Mouse (Mus musculus): ENCODE measurements around the gene Arrb1. TPM values are rescaled to one million over a fixed set of nuclear protein-coding genes. Genes with fewer than 3 reads are reported as not detected.
"Not testable (repeated sequence)": the region's sequence is repeated elsewhere in the genome, so short reads cannot be mapped to it uniquely, and the experiment has no call there.

Gene Arrb1
- 6.0 and 6.5 TPM in 2 replicates for polyA plus RNA-seq (2014; fragmentation: Nextera tagmentation; extraction: Ambion mirVana)

DNA sequence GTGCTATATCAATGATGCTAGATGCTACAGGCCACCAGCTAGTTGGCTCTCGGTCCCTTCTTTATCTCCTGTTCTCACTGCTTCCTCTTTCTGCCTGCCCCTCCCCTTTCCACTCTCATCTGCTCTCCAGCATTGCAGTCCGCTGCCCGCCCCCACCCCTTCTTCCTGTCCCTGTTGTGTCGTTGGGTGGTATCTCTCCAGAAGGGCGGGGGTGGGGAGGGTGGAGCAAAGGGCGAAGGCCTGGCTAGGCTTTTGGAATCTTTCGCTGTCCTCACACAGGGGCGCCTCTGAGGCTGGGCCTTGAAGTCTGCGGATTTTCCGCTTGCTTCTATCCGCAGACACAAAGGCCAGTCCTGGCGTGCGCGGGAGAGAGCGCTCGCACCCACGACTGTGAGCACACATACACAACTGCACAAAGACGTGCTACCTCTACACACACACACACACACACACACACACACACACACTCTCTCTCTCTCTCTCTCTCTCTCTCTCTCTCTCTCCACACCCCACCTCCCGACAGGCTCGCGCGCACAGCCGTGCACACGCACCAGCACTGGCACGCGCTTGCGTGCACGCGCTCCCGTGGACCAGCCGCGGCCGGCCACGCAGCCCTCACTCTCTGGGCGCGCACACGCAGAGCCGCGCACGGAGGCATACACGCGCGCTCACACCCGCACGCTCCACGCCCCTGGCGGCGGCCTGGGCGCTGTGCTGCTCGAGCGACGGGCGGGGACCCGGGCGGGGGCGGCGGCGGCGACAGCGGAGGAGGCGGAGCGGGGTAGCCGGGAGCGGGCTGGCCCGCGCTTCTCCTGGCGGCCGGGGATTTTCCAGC is at the start of gene Arrb1:
Arrb1 (plus strand) TSS at position 566 of the 835 bp plus-strand sequence.
- H3K4me1 ChIP-seq (ENCODE audit: control insufficient read depth, insufficient read depth, low read length), result peaks cover 27% of the 10 kb centered on the region
- no peaks in the 10 kb centered on the region for H3K9me3 ChIP-seq (replicated peaks; ENCODE audit: control insufficient read depth, low read length)
- peak within 1 kb of the TSS; percentile 88 for H3K27ac ChIP-seq (ENCODE audit: low read depth, low read length)
- DNase-seq (ENCODE audit: low spot score) (peak; percentile 89), ATAC-seq (peak; percentile 90)
- peak within 1 kb of the TSS; percentile 88 for H3K4me2 ChIP-seq (ENCODE audit: low read length)
- peak within 1 kb of the TSS; percentile 66 for H3K4me3 ChIP-seq (ENCODE audit: low read depth, low read length)
- H3K27me3 ChIP-seq (replicated peaks; ENCODE audit: control insufficient read depth, insufficient read depth, low read length), result no peaks in the 10 kb centered on the region
- H3K36me3 ChIP-seq (ENCODE audit: control insufficient read depth, insufficient read depth, low read length), result no peaks in the 10 kb centered on the region
- WGBS, result under 1% methylated on average over 51 of the region's 68 CpGs
- peak within 1 kb of the TSS; percentile 89 for H3K9ac ChIP-seq (ENCODE audit: low read length)

DNA sequence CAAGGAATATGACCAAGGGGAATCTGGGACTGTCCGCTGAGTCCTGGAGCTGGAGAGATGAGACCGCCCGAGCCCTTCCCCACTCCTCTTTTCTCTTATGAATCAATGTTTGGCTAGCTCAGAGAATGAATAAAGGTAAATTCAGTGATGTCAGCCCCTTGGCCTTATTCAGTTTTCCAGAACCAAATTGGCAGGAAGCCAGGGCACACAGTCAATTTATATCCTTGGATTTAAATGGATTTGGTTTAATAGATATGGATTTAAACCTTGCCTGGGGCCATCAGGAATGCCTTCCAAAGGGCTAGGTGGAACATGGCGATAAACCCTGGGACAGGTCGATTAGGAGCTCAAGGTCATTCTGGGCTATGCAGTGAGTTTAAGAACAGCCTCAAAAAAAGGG is 45.6 kb upstream of the Arrb1 start:
- H3K9ac ChIP-seq (ENCODE audit: low read length), result no peak overlapping the region
- ATAC-seq (no peak), DNase-seq (ENCODE audit: low spot score) (no peak)
- no peaks in the 10 kb centered on the region for H3K9me3 ChIP-seq (replicated peaks; ENCODE audit: control insufficient read depth, low read length)
- H3K4me3 ChIP-seq (ENCODE audit: low read depth, low read length), result no peak overlapping the region
- H3K27me3 ChIP-seq (replicated peaks; ENCODE audit: control insufficient read depth, insufficient read depth, low read length), result no peaks in the 10 kb centered on the region; the same call in 1 of the 2 replicates
- H3K4me2 ChIP-seq (ENCODE audit: low read length), result no peak overlapping the region
- no peak overlapping the region for H3K27ac ChIP-seq (ENCODE audit: low read depth, low read length)
- H3K4me1 ChIP-seq (ENCODE audit: control insufficient read depth, insufficient read depth, low read length), result no peaks in the 10 kb centered on the region
- 64% methylated on average over 5 of the region's 5 CpGs for WGBS
- no peaks in the 10 kb centered on the region for H3K36me3 ChIP-seq (ENCODE audit: control insufficient read depth, insufficient read depth, low read length)

DNA sequence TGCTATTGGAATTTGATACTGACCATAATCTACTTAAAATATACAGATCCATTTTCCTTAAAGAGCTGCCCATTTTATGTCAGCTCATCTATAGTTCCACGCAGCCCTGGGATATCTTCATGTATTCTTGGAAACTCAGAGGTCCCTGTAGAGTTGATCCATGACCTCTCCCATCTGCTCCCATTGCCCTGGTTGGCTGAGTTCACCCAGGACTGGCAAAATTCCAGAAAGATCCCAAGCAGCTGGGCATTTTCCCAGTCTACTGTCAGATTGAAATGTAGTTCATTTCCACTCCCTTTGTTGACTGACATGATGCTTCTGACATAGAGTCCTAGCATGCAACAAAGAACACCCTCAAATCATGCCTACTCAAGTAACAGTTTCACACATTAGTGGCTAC is 36.1 kb upstream of the Arrb1 start:
- DNase-seq (ENCODE audit: low spot score) (no peak), ATAC-seq (no peak)
- Histone ChIP-seq H3K27me3 (replicated peaks; ENCODE audit: control insufficient read depth, insufficient read depth, low read length) (no peaks in the 10 kb centered on the region), H3K27ac (ENCODE audit: low read depth, low read length) (no peak overlapping the region), H3K36me3 (ENCODE audit: control insufficient read depth, insufficient read depth, low read length) (no peaks in the 10 kb centered on the region), H3K9ac (ENCODE audit: low read length) (no peak overlapping the region), H3K9me3 (replicated peaks; ENCODE audit: control insufficient read depth, low read length) (no peaks in the 10 kb centered on the region), H3K4me2 (ENCODE audit: low read length) (no peak overlapping the region), H3K4me3 (ENCODE audit: low read depth, low read length) (no peak overlapping the region), H3K4me1 (ENCODE audit: control insufficient read depth, insufficient read depth, low read length) (no peaks in the 10 kb centered on the region)
- 64% methylated on average over 1 of the region's 1 CpGs for WGBS

DNA sequence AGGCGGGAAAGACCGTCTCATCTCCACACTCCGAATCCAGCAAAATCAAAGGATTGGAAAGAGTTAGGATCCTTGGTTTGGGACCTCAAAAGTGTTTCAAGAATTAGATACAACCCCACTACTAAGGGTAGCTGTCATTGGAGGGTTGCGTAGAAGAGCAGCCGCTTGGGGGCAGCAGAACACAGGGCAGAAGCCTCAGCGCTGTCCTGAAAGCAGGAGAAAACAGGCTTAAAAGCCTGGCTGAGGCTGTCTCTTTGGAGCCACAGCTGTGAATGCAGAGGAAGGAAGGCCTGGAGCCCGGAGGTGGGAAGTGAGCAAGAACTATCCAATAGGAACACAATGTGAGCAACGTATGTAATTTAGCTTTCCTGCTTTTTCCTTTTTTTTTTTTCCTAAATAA is 35.1 kb upstream of the Arrb1 start:
- Histone ChIP-seq H3K4me2 (ENCODE audit: low read length) (no peak overlapping the region), H3K27ac (ENCODE audit: low read depth, low read length) (no peak overlapping the region), H3K4me1 (ENCODE audit: control insufficient read depth, insufficient read depth, low read length) (no peaks in the 10 kb centered on the region), H3K27me3 (replicated peaks; ENCODE audit: control insufficient read depth, insufficient read depth, low read length) (no peaks in the 10 kb centered on the region), H3K9me3 (replicated peaks; ENCODE audit: control insufficient read depth, low read length) (no peaks in the 10 kb centered on the region), H3K9ac (ENCODE audit: low read length) (no peak overlapping the region), H3K36me3 (ENCODE audit: control insufficient read depth, insufficient read depth, low read length) (no peaks in the 10 kb centered on the region), H3K4me3 (ENCODE audit: low read depth, low read length) (no peak overlapping the region)
- 6% methylated on average over 8 of the region's 8 CpGs for WGBS
- ATAC-seq, result peak; percentile 84
- peak; percentile 93 for DNase-seq (ENCODE audit: low spot score)

DNA sequence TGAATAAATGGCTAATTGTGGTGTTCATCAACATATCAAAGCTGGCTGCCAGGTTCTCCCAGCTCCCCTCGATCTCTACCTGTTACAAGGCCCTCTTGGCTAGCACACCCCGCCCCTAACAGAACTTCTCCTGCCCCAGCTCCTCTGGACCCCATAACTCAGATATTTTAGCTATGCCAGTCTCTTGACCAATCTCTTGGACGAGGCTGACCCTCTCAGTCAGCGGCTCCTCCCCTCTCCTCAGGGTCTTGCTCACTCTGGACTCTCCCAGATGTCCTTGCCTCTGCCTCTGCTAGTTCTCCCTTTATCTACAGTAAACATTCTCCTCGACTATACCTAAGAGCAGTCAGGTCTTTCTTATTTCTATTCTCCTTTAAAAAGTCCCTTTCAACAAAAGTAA is 34.6 kb upstream of the Arrb1 start:
- Histone ChIP-seq H3K4me1 (ENCODE audit: control insufficient read depth, insufficient read depth, low read length) (no peaks in the 10 kb centered on the region), H3K4me3 (ENCODE audit: low read depth, low read length) (no peak overlapping the region), H3K36me3 (ENCODE audit: control insufficient read depth, insufficient read depth, low read length) (no peaks in the 10 kb centered on the region), H3K9me3 (replicated peaks; ENCODE audit: control insufficient read depth, low read length) (no peaks in the 10 kb centered on the region), H3K27ac (ENCODE audit: low read depth, low read length) (no peak overlapping the region), H3K9ac (ENCODE audit: low read length) (peak overlapping the region; percentile 13; the same call in 1 of the 2 replicates), H3K27me3 (replicated peaks; ENCODE audit: control insufficient read depth, insufficient read depth, low read length) (no peaks in the 10 kb centered on the region), H3K4me2 (ENCODE audit: low read length) (no peak overlapping the region)
- ATAC-seq (no peak), DNase-seq (ENCODE audit: low spot score) (no peak)
- 37% methylated on average over 5 of the region's 5 CpGs for WGBS

DNA sequence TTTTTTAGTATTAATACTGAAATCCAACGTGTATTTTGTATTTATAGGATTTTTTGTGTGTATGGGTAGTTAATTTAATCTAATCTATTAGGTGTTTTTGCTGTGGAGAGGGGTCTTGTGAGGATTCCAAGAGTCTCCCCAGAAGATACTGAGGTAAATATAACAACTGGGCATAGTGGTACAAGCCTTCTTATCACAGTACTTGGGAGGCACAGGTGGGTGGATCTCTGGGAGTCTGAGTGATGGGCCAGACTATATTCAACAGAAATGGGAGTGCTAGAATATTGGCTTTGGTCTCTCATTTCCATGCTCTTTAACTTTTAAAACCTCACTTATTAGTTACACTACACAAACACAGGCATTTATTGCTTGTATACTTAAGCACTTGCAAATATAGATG is 34.1 kb upstream of the Arrb1 start:
- 36% methylated on average over 1 of the region's 1 CpGs for WGBS
- DNase-seq (ENCODE audit: low spot score) (no peak), ATAC-seq (no peak)
- Histone ChIP-seq H3K4me1 (ENCODE audit: control insufficient read depth, insufficient read depth, low read length) (no peaks in the 10 kb centered on the region), H3K9me3 (replicated peaks; ENCODE audit: control insufficient read depth, low read length) (no peaks in the 10 kb centered on the region), H3K4me3 (ENCODE audit: low read depth, low read length) (no peak overlapping the region), H3K27me3 (replicated peaks; ENCODE audit: control insufficient read depth, insufficient read depth, low read length) (no peaks in the 10 kb centered on the region), H3K9ac (ENCODE audit: low read length) (no peak overlapping the region), H3K36me3 (ENCODE audit: control insufficient read depth, insufficient read depth, low read length) (no peaks in the 10 kb centered on the region), H3K4me2 (ENCODE audit: low read length) (no peak overlapping the region), H3K27ac (ENCODE audit: low read depth, low read length) (no peak overlapping the region)

DNA sequence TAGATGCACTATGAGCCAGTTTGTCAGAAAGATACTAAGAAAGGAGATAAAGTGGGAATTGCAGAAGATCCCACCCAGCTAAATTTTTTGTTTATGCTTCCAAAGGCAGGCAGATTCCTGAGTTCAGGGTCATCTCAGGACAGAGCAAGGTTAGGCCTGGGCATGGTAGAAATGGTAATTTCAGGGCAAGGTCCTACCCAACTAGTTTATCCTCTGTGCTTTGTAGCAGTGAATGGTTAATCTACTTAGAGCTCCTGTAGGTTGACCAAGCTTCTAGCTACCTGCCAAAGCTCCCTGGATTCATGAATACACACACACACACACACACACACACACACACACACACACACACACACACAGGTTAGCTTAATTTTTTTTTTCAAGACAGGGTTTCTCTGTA is 30.7 kb upstream of the Arrb1 start:
- ATAC-seq, result no peak

DNA sequence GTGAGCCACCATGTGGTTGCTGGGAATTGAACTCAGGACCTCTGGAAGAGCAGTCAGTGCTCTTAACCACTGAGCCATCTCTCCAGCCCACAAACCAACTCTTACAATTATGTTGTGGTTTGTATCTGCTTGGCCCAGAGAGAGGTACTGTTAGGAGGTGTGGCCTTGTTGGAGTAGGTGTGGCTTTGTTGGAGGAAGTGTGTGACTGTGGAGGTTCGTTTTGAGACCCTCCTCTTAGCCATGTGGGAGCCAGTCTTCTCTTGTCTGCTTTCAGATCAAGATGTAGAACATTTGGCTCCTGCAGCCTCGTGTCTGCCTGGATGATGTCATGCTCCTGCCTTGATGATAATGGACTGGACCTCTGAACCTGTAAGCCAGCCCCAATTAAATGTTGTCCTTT is 27.1 kb upstream of the Arrb1 start:
- ATAC-seq; H3K27ac ChIP-seq (ENCODE audit: low read depth, low read length); H3K27me3 ChIP-seq (replicated peaks; ENCODE audit: control insufficient read depth, insufficient read depth, low read length); DNase-seq (ENCODE audit: low spot score); H3K4me3 ChIP-seq (ENCODE audit: low read depth, low read length); H3K4me2 ChIP-seq (ENCODE audit: low read length); H3K9ac ChIP-seq (ENCODE audit: low read length); H3K9me3 ChIP-seq (replicated peaks; ENCODE audit: control insufficient read depth, low read length); H3K4me1 ChIP-seq (ENCODE audit: control insufficient read depth, insufficient read depth, low read length); H3K36me3 ChIP-seq (ENCODE audit: control insufficient read depth, insufficient read depth, low read length): not testable (repeated sequence)
- 14% methylated on average over 2 of the region's 2 CpGs for WGBS

More for the DNA sequence above, 30.7 kb upstream of the Arrb1 start:
- Histone ChIP-seq H3K27me3 (replicated peaks; ENCODE audit: control insufficient read depth, insufficient read depth, low read length) (no peaks in the 10 kb centered on the region), H3K4me1 (ENCODE audit: control insufficient read depth, insufficient read depth, low read length) (no peaks in the 10 kb centered on the region), H3K27ac (ENCODE audit: low read depth, low read length) (no peak overlapping the region), H3K9ac (ENCODE audit: low read length) (no peak overlapping the region), H3K4me3 (ENCODE audit: low read depth, low read length) (no peak overlapping the region), H3K9me3 (replicated peaks; ENCODE audit: control insufficient read depth, low read length) (no peaks in the 10 kb centered on the region), H3K36me3 (ENCODE audit: control insufficient read depth, insufficient read depth, low read length) (no peaks in the 10 kb centered on the region), H3K4me2 (ENCODE audit: low read length) (no peak overlapping the region)
- no peak for DNase-seq (ENCODE audit: low spot score)

DNA sequence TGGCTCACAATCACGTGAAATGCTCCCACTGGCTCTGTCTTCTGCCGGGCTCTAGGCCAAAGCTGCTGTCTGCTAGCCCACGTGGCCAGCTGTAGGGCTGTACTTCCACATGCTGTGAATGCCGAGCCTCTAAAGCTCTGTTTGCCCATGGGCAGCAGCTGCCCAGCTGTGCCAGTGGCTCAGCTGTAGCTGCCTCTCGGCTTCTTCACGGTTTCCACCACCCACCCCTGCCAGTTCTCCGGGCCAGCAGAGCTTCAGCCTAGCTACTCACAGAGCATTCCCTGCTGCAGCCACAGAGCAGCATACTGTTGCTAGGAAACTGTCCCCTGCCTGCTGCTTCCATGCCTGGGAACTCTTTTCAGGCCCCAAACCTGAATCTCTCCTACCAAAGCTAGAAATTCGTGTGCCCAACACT is 25.2 kb upstream of the Arrb1 start:
- ATAC-seq (peak; percentile 54; the same call in 1 of the 2 replicates), DNase-seq (ENCODE audit: low spot score) (peak; percentile 57)
- 4% methylated on average over 8 of the region's 8 CpGs for WGBS
- no peak overlapping the region for H3K27ac ChIP-seq (ENCODE audit: low read depth, low read length)
- H3K4me3 ChIP-seq (ENCODE audit: low read depth, low read length), result no peak overlapping the region
- no peaks in the 10 kb centered on the region for H3K36me3 ChIP-seq (ENCODE audit: control insufficient read depth, insufficient read depth, low read length)
- no peaks in the 10 kb centered on the region for H3K4me1 ChIP-seq (ENCODE audit: control insufficient read depth, insufficient read depth, low read length)
- no peak overlapping the region; the same call in 1 of the 2 replicates for H3K9ac ChIP-seq (ENCODE audit: low read length)
- no peaks in the 10 kb centered on the region for H3K27me3 ChIP-seq (replicated peaks; ENCODE audit: control insufficient read depth, insufficient read depth, low read length)
- 0 out of 2 replicates have a peak overlapping the region, but pooled peaks have one; percentile 18 for H3K4me2 ChIP-seq (ENCODE audit: low read length)
- no peaks in the 10 kb centered on the region for H3K9me3 ChIP-seq (replicated peaks; ENCODE audit: control insufficient read depth, low read length)
